Mouse (Mus musculus): ENCODE results near the gene Timp1.
A peak's percentile ranks its signal among the peaks of the same experiment; 100 is the strongest.

Gene Timp1

GRCm38 (mm10) chrX:20869962-20870513, at the start of gene Timp1:
Gene Timp1, plus strand, starts transcription at chrX:20870166.
- no peak for DNase-seq (ENCODE audit: low spot score in 2 of 2)

GRCm38 (mm10) chrX:20828934-20829333, 41.0 kb upstream of the Timp1 start:
- peak in 1 of 2 experiments; percentile 13 for DNase-seq (ENCODE audit: low spot score in 2 of 2)

GRCm38 (mm10) chrX:20847232-20847631, 22.7 kb upstream of the Timp1 start:
- DNase-seq (ENCODE audit: low spot score in 2 of 2) = no peak

GRCm38 (mm10) chrX:20847816-20848215, 22.1 kb upstream of the Timp1 start:
- DNase-seq (ENCODE audit: low spot score in 2 of 2) = no peak

- peak; percentile 52 to 81 for DNase-seq (ENCODE audit: low spot score in 2 of 2)
Observed at GRCm38 (mm10) chrX:20848256-20848984, 21.5 kb upstream of the Timp1 start.

- no peak for DNase-seq (ENCODE audit: low spot score in 2 of 2)
Observed at GRCm38 (mm10) chrX:20853794-20854193, 16.2 kb upstream of the Timp1 start.

- no peak for DNase-seq (ENCODE audit: low spot score in 2 of 2)
Observed at GRCm38 (mm10) chrX:20861453-20862104, 8.4 kb upstream of the Timp1 start.

GRCm38 (mm10) chrX:20862105-20863065, 7.6 kb upstream of the Timp1 start:
- no peak for DNase-seq (ENCODE audit: low spot score in 2 of 2)

- DNase-seq (ENCODE audit: low spot score in 2 of 2) = no peak
Observed at GRCm38 (mm10) chrX:20863161-20864101, 6.5 kb upstream of the Timp1 start.

- no peak for DNase-seq (ENCODE audit: low spot score in 2 of 2)
Observed at GRCm38 (mm10) chrX:20868091-20868490, 1.9 kb upstream of the Timp1 start.

GRCm38 (mm10) chrX:20869203-20869602, 763 bp upstream of the Timp1 start:
- no peak for DNase-seq (ENCODE audit: low spot score in 2 of 2)

- DNase-seq (ENCODE audit: low spot score in 2 of 2) = no peak
Observed at GRCm38 (mm10) chrX:20872928-20873500, 3.0 kb downstream of the Timp1 start.

- no peak for DNase-seq (ENCODE audit: low spot score in 2 of 2)
Observed at GRCm38 (mm10) chrX:20875241-20875640, 5.3 kb downstream of the Timp1 start.

GRCm38 (mm10) chrX:20910074-20910473, 40.1 kb downstream of the Timp1 start:
- no peak for DNase-seq (ENCODE audit: low spot score in 2 of 2)

GRCm38 (mm10) chrX:20913726-20914125, 43.8 kb downstream of the Timp1 start:
- no peak for DNase-seq (ENCODE audit: low spot score in 2 of 2)

GRCm38 (mm10) chrX:20915075-20915474, 45.1 kb downstream of the Timp1 start:
- DNase-seq (ENCODE audit: low spot score in 2 of 2) = no peak

GRCm38 (mm10) chrX:20920249-20920843, 50.4 kb downstream of the Timp1 start:
- no peak for DNase-seq (ENCODE audit: low spot score in 2 of 2)

GRCm38 (mm10) chrX:20920844-20921364, 50.9 kb downstream of the Timp1 start, which contains the start of gene Syn1:
Gene Syn1, minus strand, starts transcription at chrX:20921004.
- peak; percentile 60 to 78 for DNase-seq (ENCODE audit: low spot score in 2 of 2)

GRCm38 (mm10) chrX:20921366-20921765, 51.4 kb downstream of the Timp1 start:
- no peak for DNase-seq (ENCODE audit: low spot score in 2 of 2)

- DNase-seq (ENCODE audit: low spot score in 2 of 2) = no peak
Observed at GRCm38 (mm10) chrX:20923506-20923905, 53.5 kb downstream of the Timp1 start.

Data from cerebellum, postnatal 4 days (tissue).